Mouse (Mus musculus): ENCODE measurements at regions not wholly inside any gene's neighbourhood (a gene's known extent, or its start where the extent isn't known, plus 50 kb on each side); places are given as distances from the start of the nearest gene placed in this dataset.

DNA sequence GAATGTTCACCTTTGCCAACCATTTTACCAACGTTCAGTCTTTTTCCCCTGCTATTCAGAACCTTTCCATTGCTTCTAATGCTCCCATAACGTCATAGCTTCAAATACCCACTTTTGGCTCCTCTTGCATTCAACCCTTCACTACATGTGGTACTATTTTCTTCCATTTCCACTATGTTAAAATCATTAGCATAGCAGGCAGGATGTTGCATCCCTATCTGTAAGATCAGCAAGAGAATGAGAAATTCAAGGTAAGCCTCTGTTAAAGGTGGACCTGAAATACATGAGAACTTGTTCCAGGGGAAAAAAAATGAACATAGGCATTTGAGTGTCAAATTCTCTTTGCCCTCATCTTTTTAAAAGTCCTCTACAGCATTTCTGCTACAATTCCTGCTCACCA, 1284.7 kb upstream of the Gm7489 start:
- no peak overlapping the region for H3K27ac ChIP-seq (replicated peaks; ENCODE audit: low read depth, low read length)
- H3K9ac ChIP-seq (replicated peaks; ENCODE audit: low read length): no peak overlapping the region
- no peak overlapping the region for H3K4me3 ChIP-seq (replicated peaks; ENCODE audit: low read depth, low read length)
- H3K36me3 ChIP-seq (ENCODE audit: control insufficient read depth, insufficient read depth, low read length): no peaks in the 10 kb centered on the region
- no peaks in the 10 kb centered on the region for H3K4me1 ChIP-seq (ENCODE audit: control insufficient read depth, insufficient read depth, low read length)
- no peak overlapping the region for H3K4me2 ChIP-seq (ENCODE audit: low read length)
- no peak for DNase-seq
- no peaks in the 10 kb centered on the region for H3K9me3 ChIP-seq (ENCODE audit: control insufficient read depth, low read length)
- ATAC-seq (ENCODE audit: low FRiP score, low TSS enrichment): no peak
- H3K27me3 ChIP-seq (ENCODE audit: control insufficient read depth, insufficient read depth, low read length): no peaks in the 10 kb centered on the region
- WGBS: 72% methylated on average over 2 of the region's 2 CpGs

DNA sequence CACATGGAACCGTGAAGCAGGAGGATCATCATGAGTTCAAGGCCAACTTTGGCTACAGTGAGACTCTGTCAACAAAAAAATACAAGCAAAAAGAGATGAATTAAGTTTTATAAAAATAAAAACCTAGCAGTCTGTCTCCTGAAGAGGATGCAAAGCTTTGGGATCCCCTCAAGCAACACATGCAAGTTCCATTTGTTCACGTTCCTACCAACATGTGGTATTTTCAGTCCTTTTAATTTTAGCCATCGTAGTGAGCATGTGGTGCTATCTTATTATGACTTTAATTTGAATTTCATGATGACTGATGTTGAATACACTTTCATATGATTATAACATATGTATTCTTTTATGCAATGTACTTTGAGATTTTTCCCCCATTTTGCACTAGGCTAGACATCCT, 1244.9 kb upstream of the Gm7489 start:
- WGBS: 92% methylated on average over 3 of the region's 3 CpGs
- no peaks in the 10 kb centered on the region for H3K36me3 ChIP-seq (ENCODE audit: control insufficient read depth, insufficient read depth, low read length)
- no peaks in the 10 kb centered on the region for H3K27me3 ChIP-seq (ENCODE audit: control insufficient read depth, insufficient read depth, low read length)
- H3K9ac ChIP-seq (replicated peaks; ENCODE audit: low read length): no peak overlapping the region
- DNase-seq (no peak), ATAC-seq (ENCODE audit: low FRiP score, low TSS enrichment) (no peak)
- no peaks in the 10 kb centered on the region for H3K9me3 ChIP-seq (ENCODE audit: control insufficient read depth, low read length)
- no peak overlapping the region for H3K4me2 ChIP-seq (ENCODE audit: low read length)
- no peak overlapping the region for H3K4me3 ChIP-seq (replicated peaks; ENCODE audit: low read depth, low read length)
- H3K27ac ChIP-seq (replicated peaks; ENCODE audit: low read depth, low read length): no peak overlapping the region
- H3K4me1 ChIP-seq (ENCODE audit: control insufficient read depth, insufficient read depth, low read length): no peaks in the 10 kb centered on the region

DNA sequence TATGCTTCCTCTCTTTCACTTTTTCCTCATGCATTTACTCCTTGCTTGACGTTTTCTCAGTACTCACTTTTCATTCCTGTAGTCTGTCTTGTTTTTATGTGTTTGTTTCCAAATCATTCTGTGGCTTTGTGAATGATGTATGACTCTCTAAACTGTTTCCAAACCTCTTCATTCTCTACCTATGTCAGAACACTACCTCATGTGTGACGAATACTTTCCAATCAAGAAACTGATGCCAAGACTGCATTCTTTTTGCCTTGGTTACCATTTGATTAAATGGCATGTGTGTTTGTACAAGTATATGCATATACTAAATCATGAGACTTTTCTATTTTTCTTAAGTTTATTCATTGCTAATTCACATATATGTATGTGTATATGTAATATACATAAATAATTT, 1238.7 kb upstream of the Gm7489 start:
- no peak for DNase-seq
- Histone ChIP-seq H3K27ac (replicated peaks; ENCODE audit: low read depth, low read length) (no peak overlapping the region), H3K27me3 (ENCODE audit: control insufficient read depth, insufficient read depth, low read length) (no peaks in the 10 kb centered on the region), H3K9ac (replicated peaks; ENCODE audit: low read length) (no peak overlapping the region), H3K4me1 (ENCODE audit: control insufficient read depth, insufficient read depth, low read length) (no peaks in the 10 kb centered on the region), H3K4me2 (ENCODE audit: low read length) (no peak overlapping the region), H3K36me3 (ENCODE audit: control insufficient read depth, insufficient read depth, low read length) (no peaks in the 10 kb centered on the region), H3K4me3 (replicated peaks; ENCODE audit: low read depth, low read length) (no peak overlapping the region), H3K9me3 (ENCODE audit: control insufficient read depth, low read length) (no peaks in the 10 kb centered on the region)
- ATAC-seq (ENCODE audit: low FRiP score, low TSS enrichment): no peak
- WGBS: 85% methylated on average over 2 of the region's 2 CpGs

DNA sequence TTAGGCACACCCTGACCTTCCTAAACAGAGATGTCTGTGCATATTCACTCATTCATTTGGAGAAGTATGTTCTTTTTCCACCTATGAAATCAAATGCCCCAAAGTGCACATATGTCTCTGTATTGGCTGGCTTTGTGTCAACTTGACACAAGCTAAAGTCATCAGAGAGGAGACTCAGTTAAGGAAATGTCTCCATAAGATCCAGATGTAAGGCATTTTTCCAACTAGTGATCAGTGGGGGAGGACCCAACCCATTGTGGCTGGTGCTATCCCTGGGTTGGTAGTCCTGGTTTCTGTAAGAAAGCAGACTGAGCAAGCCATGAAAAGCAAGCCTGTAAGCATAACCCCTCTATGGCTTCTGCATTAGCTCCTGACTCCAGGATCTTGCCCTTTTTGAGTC, 1226.8 kb upstream of the Gm7489 start:
- no peaks in the 10 kb centered on the region for H3K27me3 ChIP-seq (ENCODE audit: control insufficient read depth, insufficient read depth, low read length)
- no peak overlapping the region for H3K27ac ChIP-seq (replicated peaks; ENCODE audit: low read depth, low read length)
- no peaks in the 10 kb centered on the region for H3K9me3 ChIP-seq (ENCODE audit: control insufficient read depth, low read length)
- no peaks in the 10 kb centered on the region for H3K4me1 ChIP-seq (ENCODE audit: control insufficient read depth, insufficient read depth, low read length)
- no peak overlapping the region for H3K4me3 ChIP-seq (replicated peaks; ENCODE audit: low read depth, low read length)
- H3K9ac ChIP-seq (replicated peaks; ENCODE audit: low read length): no peak overlapping the region
- no peak overlapping the region for H3K4me2 ChIP-seq (ENCODE audit: low read length)
- no peaks in the 10 kb centered on the region for H3K36me3 ChIP-seq (ENCODE audit: control insufficient read depth, insufficient read depth, low read length)
- ATAC-seq (ENCODE audit: low FRiP score, low TSS enrichment): no peak
- DNase-seq: no peak

All from midbrain, embryonic 14.5 days (tissue).